Mouse (Mus musculus) myocyte (in vitro differentiated cells): Measurements from ENCODE around the gene Gm8677.
"Not testable (repeated sequence)": the region's sequence is repeated elsewhere in the genome, so short reads cannot be mapped to it uniquely, and the experiment has no call there.

Source experiments
- CEBPB ChIP-seq: IDR thresholded peaks from 2 replicates; pipeline ENCODE4 v1.6.1; 2011; ENCODE audit warnings: mild to moderate bottlenecking, moderate library complexity; ENCODE audit not compliant: poor library complexity, insufficient read depth, severe bottlenecking
- TCF12 ChIP-seq: IDR thresholded peaks from one replicate; pipeline ENCODE4 v1.6.1; 2011; ENCODE audit warnings: mild to moderate bottlenecking, control low read depth; ENCODE audit not compliant: poor library complexity, insufficient read depth, severe bottlenecking
- USF1 ChIP-seq: IDR thresholded peaks from one replicate; pipeline ENCODE4 v1.6.1; 2011; ENCODE audit warnings: low read depth, mild to moderate bottlenecking, control low read depth, moderate library complexity

- not testable (repeated sequence) for TF ChIP-seq USF1, CEBPB, TCF12
Measured at GRCm38 (mm10) chr7:22534787-22535186, at the start of gene Gm8677.
